Mouse (Mus musculus): ENCODE results near the gene Pth1r.

Pth1r gene

DNA sequence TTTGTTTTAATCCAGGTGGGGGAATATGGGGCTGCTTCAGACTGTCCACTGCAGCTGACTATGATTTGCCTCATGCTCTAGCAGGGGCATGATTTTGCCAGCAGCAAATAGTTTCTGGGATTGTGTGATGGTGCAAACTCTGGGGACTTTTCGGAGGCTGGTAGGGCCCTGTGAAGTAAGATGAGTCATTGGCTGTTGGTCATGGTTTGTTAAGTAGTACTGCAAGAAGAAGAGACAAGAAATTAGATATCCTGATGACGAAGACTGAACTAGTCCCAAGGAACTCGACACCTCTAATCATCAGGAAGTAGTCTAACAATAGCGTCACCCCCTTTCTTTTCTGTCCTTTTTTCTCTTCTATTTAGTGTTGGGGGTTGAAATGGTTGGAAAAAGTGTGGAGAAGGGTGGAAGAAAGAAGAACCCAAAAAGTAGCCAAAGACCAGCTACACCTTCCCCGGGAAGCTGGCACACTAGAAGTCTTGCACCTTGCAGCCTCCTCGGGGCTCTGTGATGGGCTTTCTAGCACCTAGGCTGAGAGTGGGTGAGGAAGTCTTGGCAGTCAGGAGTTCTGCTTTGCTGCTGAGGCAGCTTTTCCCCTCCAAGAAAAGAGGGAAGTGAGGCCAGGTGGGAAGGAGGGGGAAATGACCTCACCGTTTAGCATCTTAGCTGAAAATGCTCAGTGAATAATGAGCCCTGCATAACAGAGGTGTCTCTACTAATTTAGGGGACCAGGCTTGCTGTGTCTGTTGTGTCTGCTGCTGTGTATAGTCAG, 66.0 kb downstream of the Pth1r start:
- no peak for DNase-seq

GRCm38 (mm10) chr9:110678886-110679285, 68.1 kb downstream of the Pth1r start:
- DNase-seq = no peak

DNA sequence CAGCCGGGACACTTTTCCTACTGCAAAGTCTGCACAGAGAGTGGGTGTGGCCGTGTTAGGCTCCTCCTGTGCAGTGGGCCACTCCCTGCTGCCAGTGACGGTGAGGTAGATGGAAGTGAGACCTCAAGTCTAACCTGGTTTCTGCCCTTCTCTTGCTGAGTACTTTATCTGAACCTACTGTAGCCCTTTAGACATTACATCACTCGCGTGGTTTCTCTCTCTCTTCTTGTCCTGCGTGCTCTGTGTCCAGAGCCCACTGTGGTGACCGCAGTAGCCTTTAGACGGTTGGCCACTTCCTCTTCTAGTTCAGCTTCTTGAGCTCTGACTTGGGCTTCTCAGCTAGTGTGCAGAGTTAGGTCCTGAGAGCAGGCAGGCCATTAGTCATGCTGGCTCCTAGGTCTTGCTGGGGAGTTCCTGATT, 70.4 kb downstream of the Pth1r start:
- no peak for DNase-seq

DNA sequence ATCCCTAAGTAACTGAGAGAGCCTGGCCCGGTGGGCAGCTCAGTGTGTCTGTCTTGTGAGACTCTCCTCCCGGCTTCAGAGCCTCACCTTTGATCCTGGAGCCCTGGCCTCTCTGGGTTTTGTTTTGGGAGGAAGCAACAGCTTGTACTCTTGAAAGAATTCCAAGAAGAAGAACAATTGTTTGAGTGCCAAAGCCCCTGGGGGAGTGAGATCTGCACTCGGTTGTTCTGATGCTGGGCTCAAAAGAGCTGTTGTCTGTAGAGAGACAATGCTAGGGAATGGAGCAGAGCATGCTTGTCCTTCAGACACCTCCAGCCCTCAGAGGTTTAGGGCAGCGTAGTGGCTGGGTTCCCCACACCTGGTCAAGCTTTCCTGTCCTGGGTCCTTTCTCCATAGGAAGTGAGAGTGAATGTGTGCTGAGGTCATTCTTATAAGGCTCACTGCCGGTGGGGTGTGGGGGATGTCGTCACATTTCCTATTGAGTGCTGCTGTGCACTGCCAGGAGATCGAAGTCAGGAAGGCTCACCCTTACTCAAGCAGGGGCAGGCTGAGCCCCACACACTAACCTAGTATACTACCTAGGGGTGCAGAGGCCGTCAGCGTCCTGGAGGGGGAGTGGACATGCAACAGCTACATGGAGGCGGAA, 73.7 kb downstream of the Pth1r start:
- DNase-seq = no peak

DNA sequence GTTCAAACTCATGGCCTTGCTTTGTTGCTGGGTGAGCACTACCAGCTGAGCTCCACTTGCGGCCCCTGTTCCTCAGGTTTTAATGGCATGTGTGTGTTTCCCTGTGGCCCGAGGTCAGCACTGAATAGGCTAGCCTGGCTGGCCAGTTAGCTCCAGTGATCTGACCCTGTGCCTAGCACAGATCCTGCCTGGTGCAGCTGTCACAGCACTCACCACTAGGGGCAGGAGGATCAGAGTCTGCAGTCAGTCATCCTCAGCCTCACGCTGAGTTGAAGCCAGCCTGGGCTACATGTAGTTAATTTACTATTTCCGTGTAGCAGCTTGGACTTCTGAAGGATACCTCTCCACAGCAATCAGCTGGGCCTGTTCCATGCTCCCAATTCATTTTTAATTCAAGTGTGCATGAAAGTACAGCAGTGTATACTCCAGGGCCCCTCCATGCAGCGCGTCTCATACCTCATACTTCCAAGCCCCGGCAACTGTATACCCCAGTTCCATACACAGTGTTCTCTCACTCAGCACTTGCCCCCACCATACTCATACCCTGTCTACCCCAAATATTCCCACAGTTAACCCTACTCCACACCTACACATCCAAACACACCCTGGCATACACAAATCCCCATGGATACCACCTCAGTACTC, 74.4 kb downstream of the Pth1r start:
- DNase-seq = no peak
